Mouse (Mus musculus) cortical plate, adult 2 months (tissue): ENCODE data around the gene Proser3.

Source experiments
- CTCF ChIP-seq: fragments of 200-500 bp; IDR thresholded peaks from 2 replicates; pipeline ENCODE4 v1.5.1; 2011; ENCODE audit warnings: mild to moderate bottlenecking, control low read depth, low read length; ENCODE audit not compliant: insufficient read depth; ENCODE audit errors: extremely low read depth
- POLR2A ChIP-seq: fragments of 200-500 bp; IDR thresholded peaks from 2 replicates; pipeline ENCODE4 v1.6.1; 2011; ENCODE audit warnings: mild to moderate bottlenecking, low read length, control low read depth; ENCODE audit not compliant: insufficient read depth; ENCODE audit errors: extremely low read depth

- no peak for TF ChIP-seq POLR2A
- TF ChIP-seq CTCF: no peak
Observed at GRCm38 (mm10) chr7:30592772-30593423, 40.8 kb upstream of the Proser3 start.
